Mouse (Mus musculus) cerebellum, adult 18-20 months (tissue): ENCODE measurements around the gene Hoxa9.

Source experiments
- DNase-seq, 2 experiments: peaks; one replicate each; pipeline ENCODE4 v3.0.0; 2021

Hoxa9 gene

DNA sequence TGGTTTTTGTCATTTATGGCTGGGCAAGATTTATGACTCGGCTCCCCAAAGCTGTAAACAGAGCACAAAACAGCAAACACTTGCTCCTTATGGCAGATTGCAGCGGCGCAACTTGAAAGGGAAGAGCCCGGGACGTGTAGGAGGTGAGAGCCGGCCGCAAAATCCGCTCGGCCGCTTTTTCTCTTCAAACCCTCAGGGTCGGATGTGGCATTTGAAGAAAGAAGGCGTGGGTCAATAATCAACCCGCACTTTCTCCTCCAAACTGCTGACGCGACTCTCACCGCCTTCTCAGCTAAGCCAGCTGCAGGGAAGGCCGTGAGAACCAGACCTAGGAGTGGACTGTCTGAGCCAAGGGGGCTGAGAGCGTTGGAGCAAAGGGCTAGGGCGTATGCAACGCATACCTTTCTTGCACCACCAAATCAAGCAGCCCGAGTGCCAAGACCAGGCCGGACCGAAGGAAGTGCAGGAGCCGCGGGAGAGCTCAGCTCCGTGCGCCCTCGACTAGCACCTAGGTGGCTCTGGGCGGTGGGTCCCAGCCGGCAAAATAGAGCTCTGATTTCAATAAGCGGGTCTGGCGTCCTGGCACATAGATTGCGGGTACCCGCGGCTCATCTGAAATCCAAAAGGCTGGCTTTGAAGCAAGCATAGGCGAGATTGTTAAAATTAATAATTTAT is 53.7 kb downstream of the Hoxa9 start, which contains the start of gene 5730596B20Rik:
Gene 5730596B20Rik (plus strand): TSS at position 438 of the 675 bp plus-strand sequence.
- no peak for DNase-seq

DNA sequence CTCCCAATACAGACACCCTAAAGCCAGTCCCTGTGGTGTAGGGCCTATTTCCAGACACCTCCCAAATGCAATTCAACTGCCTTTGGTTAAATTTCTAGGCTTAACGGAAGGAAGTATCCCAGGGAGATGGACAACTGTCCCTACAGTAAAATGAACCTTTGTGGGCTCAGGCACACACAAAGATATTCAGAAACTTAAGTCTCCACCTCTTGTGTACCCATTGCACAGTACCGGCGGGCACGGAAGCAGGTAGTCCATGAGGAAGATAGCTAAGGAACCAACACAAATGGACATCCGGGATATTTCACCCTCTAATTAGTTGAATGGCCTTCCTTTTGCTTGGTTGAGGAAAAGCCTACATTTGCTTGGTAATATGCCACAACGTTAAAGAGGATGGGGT is 54.5 kb downstream of the Hoxa9 start:
- DNase-seq = no peak

DNA sequence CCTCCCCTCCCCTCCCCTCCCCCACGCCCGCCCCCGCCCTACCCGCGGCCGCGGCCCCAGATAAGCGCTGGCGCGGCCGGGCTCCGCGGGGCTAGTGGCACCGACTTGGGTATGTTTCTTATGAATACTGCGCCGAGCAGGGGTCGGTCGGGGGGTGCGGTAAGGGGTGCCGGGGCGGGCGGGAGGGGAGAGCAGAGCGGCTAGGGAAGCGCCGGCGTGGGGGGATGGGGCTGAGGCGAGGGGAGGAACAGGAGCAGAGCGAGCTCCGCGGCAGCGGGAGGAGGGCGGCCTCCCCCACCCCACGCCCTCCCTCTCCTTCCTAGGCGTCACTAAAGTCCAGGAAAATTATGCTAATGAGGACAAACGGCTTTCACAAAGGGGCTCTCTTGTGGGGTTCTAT is 55.0 kb downstream of the Hoxa9 start:
- no peak for DNase-seq

DNA sequence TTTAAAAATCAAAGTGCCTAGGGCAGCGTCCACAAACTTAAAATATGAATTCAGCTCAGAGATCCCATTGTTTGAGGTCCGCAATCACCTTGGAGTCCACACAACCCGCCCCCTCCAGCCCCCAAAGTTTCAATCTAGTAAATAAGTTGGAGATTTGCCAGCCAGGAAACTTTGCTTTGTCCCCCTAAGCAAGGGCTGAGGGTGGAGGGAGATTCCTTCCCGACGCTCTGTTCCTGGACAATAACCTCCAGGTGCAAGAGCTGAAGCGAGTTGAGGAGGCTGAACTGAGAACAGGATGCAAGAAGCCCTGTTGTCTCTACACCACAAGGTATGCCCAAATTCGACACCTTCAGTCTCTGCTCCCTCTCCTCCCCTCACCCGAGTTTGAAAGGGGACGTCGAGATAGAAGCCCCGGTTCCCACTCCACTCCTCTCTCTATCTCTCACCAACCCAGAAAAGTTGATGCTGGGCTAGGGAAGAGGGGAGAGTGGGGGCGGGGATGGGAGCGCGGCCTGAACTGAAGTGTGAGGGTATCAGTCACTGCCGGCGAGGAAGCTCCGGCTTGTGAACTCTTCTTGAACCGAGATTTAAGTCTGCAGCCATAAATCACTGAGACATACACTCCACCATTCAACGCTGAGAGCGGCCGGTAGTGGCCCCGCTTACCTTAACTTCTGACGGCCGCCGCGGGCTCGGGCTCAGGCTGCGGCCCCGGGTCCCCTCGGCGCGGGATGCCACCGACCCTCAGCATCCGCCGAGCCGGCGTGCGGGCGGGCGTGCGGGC is 55.7 kb downstream of the Hoxa9 start:
- no peak for DNase-seq

DNA sequence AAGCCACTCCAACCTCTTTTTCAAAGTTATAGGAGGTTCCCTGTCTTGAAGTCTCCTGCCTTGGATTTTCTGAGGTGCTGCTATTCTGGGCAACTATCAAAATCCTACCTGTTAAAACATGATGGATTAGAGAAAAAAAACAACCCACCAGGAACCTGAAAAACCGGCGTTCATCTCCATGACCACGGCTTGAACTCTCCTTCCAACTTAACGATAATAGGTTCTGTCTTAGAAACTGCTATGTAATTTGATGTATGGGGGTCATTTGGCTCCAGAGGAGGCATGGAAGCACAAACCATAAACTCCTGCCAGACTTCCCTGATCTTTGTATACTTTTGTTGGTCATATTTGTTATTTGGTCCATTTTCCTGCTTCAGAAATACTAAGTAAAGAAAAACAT is 57.2 kb downstream of the Hoxa9 start:
- no peak for DNase-seq
